Mouse (Mus musculus) retina, postnatal 7 days (tissue): ENCODE data around the gene Skap2.
A peak's percentile ranks its signal among the peaks of the same experiment; 100 is the strongest.

ENCODE experiments used
- DNase-seq: peaks from one replicate; pipeline ENCODE4 v3.0.0-alpha.2; 2012; ENCODE audit warnings: low read depth, low spot score

Skap2 gene

GRCm38 (mm10) chr6:51889824-51890223, 122.5 kb downstream of the Skap2 start:
- no peak for DNase-seq

- no peak for DNase-seq
These were observed 125.4 kb downstream of the Skap2 start for GRCm38 (mm10) chr6:51886902-51887431.

- DNase-seq: no peak
These were observed 129.5 kb downstream of the Skap2 start for GRCm38 (mm10) chr6:51882880-51883274.

GRCm38 (mm10) chr6:51882266-51882879, 130.0 kb downstream of the Skap2 start:
- no peak for DNase-seq

GRCm38 (mm10) chr6:51881181-51881968, 131.0 kb downstream of the Skap2 start:
- no peak for DNase-seq

GRCm38 (mm10) chr6:51880778-51881177, 131.6 kb downstream of the Skap2 start:
- DNase-seq: no peak

- DNase-seq: no peak
These were observed 133.8 kb downstream of the Skap2 start for GRCm38 (mm10) chr6:51878551-51878950.

- no peak for DNase-seq
These were observed 135.4 kb downstream of the Skap2 start for GRCm38 (mm10) chr6:51876841-51877553.

GRCm38 (mm10) chr6:51875884-51876626, 136.3 kb downstream of the Skap2 start:
- DNase-seq: peak; percentile 23

GRCm38 (mm10) chr6:51874035-51874434, 138.3 kb downstream of the Skap2 start:
- no peak for DNase-seq

GRCm38 (mm10) chr6:51871135-51871534, 141.2 kb downstream of the Skap2 start:
- DNase-seq: no peak

GRCm38 (mm10) chr6:51870294-51870693, 142.1 kb downstream of the Skap2 start:
- no peak for DNase-seq

- no peak for DNase-seq
These were observed 145.8 kb downstream of the Skap2 start for GRCm38 (mm10) chr6:51866596-51866995.

GRCm38 (mm10) chr6:51863508-51863907, 148.8 kb downstream of the Skap2 start:
- no peak for DNase-seq

GRCm38 (mm10) chr6:51860300-51860699, 152.0 kb downstream of the Skap2 start:
- DNase-seq: no peak

- peak; percentile 89 for DNase-seq
These were observed 154.5 kb downstream of the Skap2 start for GRCm38 (mm10) chr6:51857821-51858220.

- DNase-seq: no peak
These were observed 159.1 kb downstream of the Skap2 start for GRCm38 (mm10) chr6:51853291-51853690.

GRCm38 (mm10) chr6:51852643-51853042, 159.7 kb downstream of the Skap2 start:
- DNase-seq: no peak

- DNase-seq: no peak
These were observed 160.8 kb downstream of the Skap2 start for GRCm38 (mm10) chr6:51851544-51851943.

GRCm38 (mm10) chr6:51850030-51850817, 162.1 kb downstream of the Skap2 start:
- DNase-seq: no peak

- DNase-seq: no peak
These were observed 162.8 kb downstream of the Skap2 start for GRCm38 (mm10) chr6:51849561-51849960.
